Mouse (Mus musculus): ENCODE data around the gene Stip1.

- TF ChIP-seq CTCF (IDR thresholded peaks at IDR 0.05; ENCODE audit: low read depth) (no peak), EP300 (IDR thresholded peaks at IDR 0.05; ENCODE audit: low read depth) (no peak)
Observed at GRCm38 (mm10) chr19:7088558-7088957, 48.8 kb upstream of the Stip1 start.
